Mouse (Mus musculus): ENCODE results near the gene Six5.

The Six5 gene

GRCm38 (mm10) chr7:19075231-19075630 lies 19.2 kb upstream of the Six5 start:
- in situ Hi-C loops (cut with MboI; ENCODE audit: low sequenced_read_pairs) = no loop called here

DNA sequence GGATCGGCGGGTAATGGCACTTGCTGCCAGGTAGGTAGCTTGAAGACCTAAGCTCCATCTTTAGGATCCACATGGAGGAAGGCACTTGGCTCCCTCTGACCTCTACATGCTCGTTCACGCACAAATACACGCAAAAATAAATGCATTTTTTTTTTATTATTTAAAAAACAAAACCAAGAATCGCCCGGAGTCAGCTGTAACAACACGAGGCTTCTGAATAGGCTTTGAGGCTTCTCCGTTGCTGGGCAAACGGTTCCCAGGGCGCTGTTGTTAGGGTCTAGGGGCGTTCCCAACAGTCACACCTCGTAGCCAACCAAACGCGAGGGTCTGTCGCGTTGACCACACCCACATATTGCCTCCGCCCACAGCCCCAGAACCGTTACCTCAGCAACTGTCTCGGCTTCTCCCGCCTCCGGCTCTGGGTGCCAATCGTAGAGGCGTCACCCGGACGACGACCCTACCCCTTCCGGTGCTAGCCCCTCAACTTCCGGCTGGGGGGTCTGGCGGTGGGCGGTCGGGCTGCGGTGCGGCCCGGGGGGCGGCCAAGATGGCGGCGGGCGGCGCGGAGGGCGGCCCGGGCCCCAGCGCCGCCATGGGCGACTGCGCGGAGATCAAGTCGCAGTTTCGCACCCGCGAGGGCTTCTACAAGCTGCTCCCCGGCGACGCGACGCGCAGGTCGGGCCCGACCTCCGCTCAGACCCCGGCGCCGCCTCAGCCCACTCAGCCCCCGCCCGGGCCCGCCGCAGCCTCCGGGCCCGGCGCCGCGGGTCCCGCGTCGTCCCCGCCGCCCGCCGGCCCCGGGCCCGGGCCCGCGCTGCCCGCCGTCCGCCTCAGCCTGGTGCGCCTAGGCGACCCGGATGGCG lies 18.4 kb upstream of the Six5 start, which contains the start of gene Dmwd:
Dmwd (plus strand) TSS at position 505 of the 863 bp plus-strand sequence.
- in situ Hi-C loops (cut with MboI; ENCODE audit: low sequenced_read_pairs) = no loop called here

GRCm38 (mm10) chr7:19076586-19076991 lies 17.8 kb upstream of the Six5 start:
- in situ Hi-C loops (cut with MboI; ENCODE audit: low sequenced_read_pairs) = no loop called here

DNA sequence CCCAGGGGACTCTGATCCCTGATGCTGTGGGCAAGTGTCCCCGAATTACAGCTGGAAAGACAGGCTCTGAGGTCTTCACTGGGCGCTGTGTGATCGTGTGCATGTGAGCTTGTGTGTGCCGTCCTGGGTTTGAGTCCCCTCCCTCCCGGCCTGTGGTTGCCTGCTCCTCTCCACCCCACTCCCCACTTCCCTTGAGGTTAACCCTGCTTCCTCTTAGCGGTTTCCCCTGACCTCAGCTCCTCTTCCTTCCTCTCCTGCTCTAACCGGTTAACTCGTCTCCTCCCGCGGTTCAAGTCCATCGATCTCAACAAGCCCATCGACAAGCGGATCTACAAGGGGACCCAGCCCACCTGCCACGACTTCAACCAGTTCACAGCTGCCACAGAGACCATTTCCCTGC lies 16.6 kb upstream of the Six5 start:
- in situ Hi-C loops (cut with MboI; ENCODE audit: low sequenced_read_pairs) = no loop called here

DNA sequence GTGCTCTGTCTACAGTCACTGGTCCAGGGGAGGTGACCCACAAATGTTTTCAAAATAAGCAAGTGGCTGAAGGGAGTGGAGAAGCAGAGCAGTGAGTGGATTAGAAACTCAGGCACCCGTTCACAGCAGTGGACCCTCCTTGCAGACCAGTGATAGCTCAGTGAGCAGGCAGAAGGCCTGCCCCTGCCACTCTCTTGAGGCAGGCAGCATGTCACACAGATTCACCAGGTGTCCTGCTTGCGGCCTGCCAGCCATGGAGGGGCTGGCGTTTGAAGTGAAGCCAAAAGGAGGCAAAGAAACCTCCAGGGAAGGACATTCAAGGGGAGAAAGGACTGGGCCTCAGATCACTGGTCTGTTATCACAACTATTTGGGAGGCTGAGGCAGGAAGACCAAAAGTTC lies 15.7 kb upstream of the Six5 start:
- in situ Hi-C loops (cut with MboI; ENCODE audit: low sequenced_read_pairs) = no loop called here

- in situ Hi-C loops (cut with MboI; ENCODE audit: low sequenced_read_pairs) = loop anchor here (10.0 kb wide), 1 partner anchor 64 kb away; the partner anchor contains the start of genes Qpctl and Snrpd2
These were observed 13.9 kb upstream of the Six5 start for GRCm38 (mm10) chr7:19080451-19080950.

GRCm38 (mm10) chr7:19082171-19082570 lies 12.2 kb upstream of the Six5 start:
- in situ Hi-C loops (cut with MboI; ENCODE audit: low sequenced_read_pairs) = loop anchor here (10.0 kb wide), 1 partner anchor 63 kb away; the partner anchor contains the start of genes Qpctl and Snrpd2

DNA sequence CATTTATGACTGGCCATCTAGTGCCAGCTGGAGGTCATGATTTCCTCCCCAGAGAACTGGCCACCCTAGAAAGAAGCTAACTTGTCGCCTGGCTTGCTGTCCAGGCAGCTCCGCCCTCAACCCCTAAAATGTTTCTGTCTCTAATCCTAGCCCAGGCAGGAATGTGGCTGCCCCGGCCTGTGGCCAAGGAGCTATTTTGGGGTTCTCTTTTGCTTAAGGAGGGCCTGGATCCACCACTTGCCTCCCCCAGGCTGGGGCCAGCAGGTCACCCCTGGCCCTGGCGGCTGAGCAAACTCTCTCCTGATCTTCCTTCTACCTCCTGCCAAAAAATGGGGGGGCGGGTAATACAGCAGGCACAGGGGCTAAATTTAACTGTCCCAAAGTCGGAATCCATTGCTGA lies 11.3 kb upstream of the Six5 start:
- in situ Hi-C loops (cut with MboI; ENCODE audit: low sequenced_read_pairs) = loop anchor here (10.0 kb wide), 1 partner anchor 62 kb away; the partner anchor contains the start of genes Qpctl and Snrpd2

DNA sequence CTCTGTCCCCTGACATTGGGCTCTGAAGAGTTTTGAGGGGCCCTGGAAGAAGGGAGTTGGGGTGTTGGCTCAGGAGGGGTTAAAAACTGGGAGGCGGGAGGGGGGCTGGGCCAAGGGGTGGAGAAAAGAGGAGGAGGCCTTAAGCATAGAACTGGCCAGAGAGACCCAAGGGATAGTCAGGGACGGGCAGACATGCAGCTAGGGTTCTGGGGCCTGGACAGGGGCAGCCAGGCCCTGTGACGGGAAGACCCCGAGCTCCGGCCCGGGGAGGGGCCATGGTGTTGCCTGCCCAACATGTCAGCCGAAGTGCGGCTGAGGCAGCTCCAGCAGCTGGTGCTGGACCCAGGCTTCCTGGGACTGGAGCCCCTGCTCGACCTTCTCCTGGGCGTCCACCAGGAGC lies 10.7 kb upstream of the Six5 start, which contains the start of gene Dmpk:
Dmpk (plus strand) TSS at position 149 of the 400 bp plus-strand sequence.
- in situ Hi-C loops (cut with MboI; ENCODE audit: low sequenced_read_pairs) = loop anchor here (10.0 kb wide), 1 partner anchor 61 kb away; the partner anchor contains the start of genes Qpctl and Snrpd2

GRCm38 (mm10) chr7:19084277-19084771 lies 10.1 kb upstream of the Six5 start:
- in situ Hi-C loops (cut with MboI; ENCODE audit: low sequenced_read_pairs) = loop anchor here (10.0 kb wide), 1 partner anchor 60 kb away; the partner anchor contains the start of genes Qpctl and Snrpd2

- in situ Hi-C loops (cut with MboI; ENCODE audit: low sequenced_read_pairs) = loop anchor here (10.0 kb wide), 1 partner anchor 60 kb away; the partner anchor contains the start of genes Qpctl and Snrpd2
These were observed 9.4 kb upstream of the Six5 start for GRCm38 (mm10) chr7:19084921-19085473.

DNA sequence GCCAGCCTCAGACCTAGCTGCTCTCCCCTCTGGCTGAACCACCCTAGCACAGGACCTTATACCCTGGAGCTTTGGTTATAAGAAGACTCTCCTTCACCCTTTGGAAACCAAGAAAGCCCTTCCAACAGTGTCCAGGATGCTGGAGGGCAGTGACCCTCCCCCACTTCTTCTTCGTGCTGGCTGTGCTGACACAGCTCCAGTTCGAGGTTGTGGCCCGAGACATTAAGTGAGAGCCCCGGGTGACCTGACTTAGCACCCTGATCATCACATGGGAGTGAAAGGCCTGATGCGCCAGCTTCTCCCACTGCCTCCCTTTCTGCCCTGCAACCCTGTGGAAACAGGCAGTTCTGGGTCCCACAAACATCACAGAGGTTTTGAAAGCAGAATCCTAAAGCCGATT lies 8.9 kb upstream of the Six5 start:
- in situ Hi-C loops (cut with MboI; ENCODE audit: low sequenced_read_pairs) = loop anchor here (10.0 kb wide), 1 partner anchor 59 kb away; the partner anchor contains the start of genes Qpctl and Snrpd2

- in situ Hi-C loops (cut with MboI; ENCODE audit: low sequenced_read_pairs) = loop anchor here (10.0 kb wide), 1 partner anchor 59 kb away; the partner anchor contains the start of genes Qpctl and Snrpd2
These were observed 8.4 kb upstream of the Six5 start for GRCm38 (mm10) chr7:19086042-19086441.

DNA sequence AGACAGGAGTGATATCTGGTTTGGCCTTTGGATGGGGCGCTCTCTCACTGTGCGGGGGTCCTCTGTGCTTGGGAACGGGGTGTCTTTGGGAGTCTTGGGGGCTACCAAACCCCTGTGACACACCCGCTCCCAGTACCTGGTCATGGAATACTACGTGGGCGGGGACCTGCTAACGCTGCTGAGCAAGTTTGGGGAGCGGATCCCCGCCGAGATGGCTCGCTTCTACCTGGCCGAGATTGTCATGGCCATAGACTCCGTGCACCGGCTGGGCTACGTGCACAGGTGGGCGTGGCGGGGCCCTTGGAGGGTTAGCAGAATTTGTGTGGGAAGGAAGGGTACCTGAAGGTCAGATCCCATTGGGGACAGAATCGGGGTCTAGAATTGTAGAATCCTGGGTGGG lies 7.6 kb upstream of the Six5 start:
- in situ Hi-C loops (cut with MboI; ENCODE audit: low sequenced_read_pairs) = loop anchor here (10.0 kb wide), 1 partner anchor 58 kb away; the partner anchor contains the start of genes Qpctl and Snrpd2

DNA sequence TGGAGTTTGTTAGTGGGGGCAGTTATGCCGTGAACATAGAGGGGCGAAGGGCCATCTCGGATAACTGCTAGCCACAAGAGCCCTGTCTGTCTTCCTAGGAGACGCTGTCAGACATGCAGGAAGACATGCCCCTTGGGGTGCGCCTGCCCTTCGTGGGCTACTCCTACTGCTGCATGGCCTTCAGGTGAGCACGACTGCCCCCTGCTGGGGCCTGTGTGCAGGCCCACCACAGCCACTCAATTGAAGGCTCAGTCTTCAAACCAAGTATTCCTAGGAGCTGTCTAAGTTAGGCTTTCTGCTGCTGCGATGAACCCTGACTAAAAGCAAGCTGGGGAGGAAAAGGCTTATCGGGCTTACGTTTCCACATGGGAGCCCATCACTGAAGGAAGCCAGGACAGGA lies 5.6 kb upstream of the Six5 start:
- in situ Hi-C loops (cut with MboI; ENCODE audit: low sequenced_read_pairs) = loop anchor here (10.0 kb wide), 1 partner anchor 56 kb away; the partner anchor contains the start of genes Qpctl and Snrpd2

DNA sequence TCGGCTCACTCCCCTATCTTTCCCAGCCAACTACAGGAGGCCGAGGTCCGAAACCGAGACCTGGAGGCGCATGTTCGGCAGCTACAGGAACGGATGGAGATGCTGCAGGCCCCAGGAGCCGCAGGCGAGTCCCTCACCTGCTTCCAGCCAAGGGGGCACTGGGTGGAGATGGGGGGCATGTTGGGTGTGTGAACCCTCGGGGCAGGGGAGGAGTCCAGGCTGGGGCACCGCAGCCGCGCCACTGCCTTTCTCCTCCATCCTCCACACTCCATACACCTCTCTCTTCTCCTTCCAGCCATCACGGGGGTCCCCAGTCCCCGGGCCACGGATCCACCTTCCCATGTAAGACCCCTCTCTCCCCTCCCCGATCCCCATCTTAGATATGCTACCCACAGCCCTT lies 2.5 kb upstream of the Six5 start:
- in situ Hi-C loops (cut with MboI; ENCODE audit: low sequenced_read_pairs) = no loop called here

DNA sequence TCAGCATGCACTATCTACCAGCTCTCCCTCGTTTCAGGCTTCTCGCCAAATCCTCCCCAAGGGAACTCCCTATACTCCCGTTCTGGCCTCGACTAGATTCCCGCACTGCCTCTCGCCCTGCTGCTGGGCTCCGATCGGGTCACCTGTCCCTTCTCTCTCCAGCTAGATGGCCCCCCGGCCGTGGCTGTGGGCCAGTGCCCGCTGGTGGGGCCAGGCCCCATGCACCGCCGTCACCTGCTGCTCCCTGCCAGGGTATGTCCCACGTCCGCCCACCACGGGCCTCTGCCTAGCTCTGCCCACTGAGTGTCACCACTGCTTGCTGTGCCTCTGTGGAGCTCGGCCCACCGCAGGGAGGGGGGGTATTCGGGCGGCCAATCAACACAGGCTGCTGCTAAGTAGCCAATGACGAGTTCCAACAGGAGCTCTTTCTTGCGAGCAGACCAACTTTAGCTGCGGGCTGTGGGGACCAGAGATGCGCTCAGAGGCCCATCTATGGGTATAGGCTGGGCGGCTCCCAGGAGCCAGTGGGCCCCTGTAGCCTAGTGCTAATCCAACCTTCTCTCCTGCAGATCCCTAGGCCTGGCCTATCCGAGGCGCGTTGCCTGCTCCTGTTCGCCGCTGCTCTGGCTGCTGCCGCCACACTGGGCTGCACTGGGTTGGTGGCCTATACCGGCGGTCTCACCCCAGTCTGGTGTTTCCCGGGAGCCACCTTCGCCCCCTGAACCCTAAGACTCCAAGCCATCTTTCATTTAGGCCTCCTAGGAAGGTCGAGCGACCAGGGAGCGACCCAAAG lies 1.8 kb upstream of the Six5 start:
- in situ Hi-C loops (cut with MboI; ENCODE audit: low sequenced_read_pairs) = no loop called here

- in situ Hi-C loops (cut with MboI; ENCODE audit: low sequenced_read_pairs) = no loop called here
These were observed 1.2 kb upstream of the Six5 start for GRCm38 (mm10) chr7:19093174-19093521.

DNA sequence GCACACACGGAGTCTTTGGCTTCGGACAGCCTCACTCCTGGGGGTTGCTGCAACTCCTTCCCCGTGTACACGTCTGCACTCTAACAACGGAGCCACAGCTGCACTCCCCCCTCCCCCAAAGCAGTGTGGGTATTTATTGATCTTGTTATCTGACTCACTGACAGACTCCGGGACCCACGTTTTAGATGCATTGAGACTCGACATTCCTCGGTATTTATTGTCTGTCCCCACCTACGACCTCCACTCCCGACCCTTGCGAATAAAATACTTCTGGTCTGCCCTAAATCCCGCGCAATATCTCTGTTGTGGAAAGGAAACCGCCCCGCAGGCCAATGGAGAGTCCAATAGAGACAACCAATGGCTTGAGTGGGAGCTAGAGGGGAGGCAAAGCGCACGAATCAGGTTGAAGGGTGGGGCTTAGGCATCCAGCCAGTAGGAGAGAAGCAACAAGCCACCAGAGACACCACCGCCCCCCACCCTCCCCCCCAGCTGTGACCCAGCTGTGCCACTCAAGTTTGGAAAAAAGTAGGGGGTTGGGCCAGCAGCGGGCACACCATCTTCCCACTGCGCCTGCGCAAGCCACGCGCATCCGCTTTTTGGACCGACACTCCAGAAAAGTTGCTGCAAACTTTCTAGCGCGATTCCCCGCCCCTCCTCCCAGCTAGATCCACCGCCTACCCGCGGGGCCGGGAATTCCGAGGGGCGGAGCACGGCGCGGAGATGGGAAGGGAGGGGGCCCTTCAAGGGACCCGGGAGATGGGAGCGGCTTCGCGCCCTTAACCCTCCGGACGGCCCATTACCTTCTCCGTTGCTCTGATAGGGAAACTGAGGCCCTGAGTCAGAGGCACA lies 633 bp upstream of the Six5 start:
- in situ Hi-C loops (cut with MboI; ENCODE audit: low sequenced_read_pairs) = no loop called here

Data from CH12F3 (cell line).